Mouse (Mus musculus): ENCODE measurements at regions not wholly inside any gene's neighbourhood (a gene's known extent, or its start where the extent isn't known, plus 50 kb on each side); places are given as distances from the start of the nearest gene placed in this dataset.

DNA sequence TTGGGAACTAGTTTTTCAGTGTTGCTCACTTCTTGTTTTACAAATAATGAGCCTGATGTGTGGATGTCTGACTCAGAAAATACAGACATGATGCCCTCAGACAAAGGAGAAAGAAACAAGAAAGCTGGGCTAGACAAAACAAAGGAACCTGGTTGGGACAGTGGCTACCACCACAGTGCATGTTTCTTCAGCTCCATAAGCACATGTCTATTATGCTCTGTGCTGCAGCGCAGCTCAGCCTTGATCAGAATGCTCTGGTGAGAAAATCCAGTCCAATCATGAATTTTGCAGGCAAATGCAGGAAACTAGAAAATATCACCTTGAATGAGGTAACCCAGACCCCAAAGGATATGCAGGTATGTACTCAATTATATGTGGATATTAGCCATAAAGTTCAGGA, 1164.1 kb downstream of the A830018L16Rik start:
- TF ChIP-seq CTCF (IDR thresholded peaks at IDR 0.05; ENCODE audit: borderline replicate concordance, extremely low read depth, insufficient read depth, insufficient read length) (no peak), POLR2A (IDR thresholded peaks at IDR 0.05; ENCODE audit: borderline replicate concordance, extremely low read depth, insufficient read depth, insufficient read length, poor library complexity, severe bottlenecking) (no peak)
